Mouse (Mus musculus): Measurements from ENCODE around the gene Qsox1.

GRCm38 (mm10) chr1:155731156-155731555, 81.5 kb downstream of the Qsox1 start:
- no peak for TF ChIP-seq GATA1 (IDR thresholded peaks at IDR 0.05; ENCODE audit: borderline replicate concordance, low read length)
- TF ChIP-seq FLI1 (IDR thresholded peaks at IDR 0.05; ENCODE audit: low read length), result no peak
